Mouse (Mus musculus) heart, adult 8-10 months (tissue): ENCODE data around the gene Mob3a. TPM values are rescaled to one million over a fixed set of nuclear protein-coding genes. Genes with fewer than 3 reads are reported as not detected.
A peak's percentile ranks its signal among the peaks of the same experiment; 100 is the strongest.

Source experiments
- DNase-seq: peaks from one replicate; pipeline ENCODE4 v3.0.0; 2022; ENCODE audit warnings: low spot score
- total RNA-seq, 4 experiments: library from RNA; stranded (reverse); gene quantifications; 2 replicates each; pipeline ENCODE4 v1.2.4; 2022

The Mob3a gene
- total RNA-seq, 4 experiments from 2014 or later: 3.8 to 6.0 (median 5.4) TPM

DNA sequence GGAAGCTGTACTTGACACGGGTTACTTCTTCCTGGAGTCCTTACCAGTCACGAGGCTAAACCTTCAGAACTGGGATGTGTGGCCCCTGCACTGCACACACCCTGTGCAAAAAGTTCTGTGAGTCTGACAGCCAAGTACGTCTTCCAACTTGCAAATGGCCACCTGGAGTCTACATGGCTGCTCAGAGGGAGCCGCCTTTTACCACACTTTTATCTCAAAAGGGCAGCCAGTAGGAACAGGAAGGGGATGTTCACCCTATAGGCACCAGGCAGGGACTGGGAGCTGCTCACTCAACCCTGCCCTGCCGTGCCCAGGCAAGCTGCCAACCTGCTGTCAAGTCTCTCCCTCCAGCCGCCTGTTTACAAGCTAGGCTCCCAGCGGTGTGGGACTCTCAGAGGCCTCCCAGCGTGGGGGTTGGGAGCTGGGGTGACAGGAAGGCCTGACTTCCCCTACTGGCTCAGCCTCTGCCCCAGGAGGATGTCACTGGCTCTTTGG lies 23.8 kb downstream of the Mob3a start, which contains the start of gene Mknk2:
Gene Mknk2, minus strand, starts transcription at position 171 of the 495 bp plus-strand sequence.
- DNase-seq: peak; percentile 95

DNA sequence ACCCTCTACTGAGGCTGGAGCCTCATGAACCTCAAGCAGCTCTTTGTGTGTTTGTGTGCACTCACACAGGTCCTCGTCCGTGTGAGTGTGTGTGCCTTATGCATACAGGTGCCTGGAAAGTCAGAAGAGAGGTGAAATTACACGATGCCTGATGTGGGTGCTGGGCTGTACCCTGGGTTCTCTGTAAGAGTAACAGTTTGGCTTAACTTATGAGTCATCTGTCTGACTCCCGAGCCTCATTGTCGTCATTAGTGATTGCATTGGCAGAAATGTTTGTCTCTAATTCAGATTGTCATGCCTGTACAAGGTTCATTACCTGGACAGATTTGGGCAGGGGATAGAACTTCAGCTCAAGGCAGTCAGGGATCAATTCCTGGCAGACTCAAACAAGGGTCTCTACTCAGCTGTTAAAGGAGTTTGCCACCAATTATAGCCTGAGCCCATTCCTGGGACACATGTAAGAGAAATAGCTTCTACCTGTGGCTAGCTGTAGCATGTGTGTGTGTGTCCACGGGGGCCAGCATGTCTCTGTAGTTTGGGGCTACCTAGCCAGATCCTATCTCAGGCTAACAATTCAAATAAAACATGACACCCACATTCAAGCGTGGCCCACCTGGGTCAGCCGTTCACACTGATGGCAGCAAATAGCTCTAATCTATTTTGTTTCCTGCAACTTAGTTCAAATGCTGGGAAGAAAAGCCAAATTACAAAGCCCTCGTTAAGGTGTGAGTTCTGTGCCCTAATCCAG lies 24.5 kb downstream of the Mob3a start:
- no peak for DNase-seq

- DNase-seq: peak; percentile 99
Observed at GRCm38 (mm10) chr10:80676198-80676928, 25.4 kb downstream of the Mob3a start.

DNA sequence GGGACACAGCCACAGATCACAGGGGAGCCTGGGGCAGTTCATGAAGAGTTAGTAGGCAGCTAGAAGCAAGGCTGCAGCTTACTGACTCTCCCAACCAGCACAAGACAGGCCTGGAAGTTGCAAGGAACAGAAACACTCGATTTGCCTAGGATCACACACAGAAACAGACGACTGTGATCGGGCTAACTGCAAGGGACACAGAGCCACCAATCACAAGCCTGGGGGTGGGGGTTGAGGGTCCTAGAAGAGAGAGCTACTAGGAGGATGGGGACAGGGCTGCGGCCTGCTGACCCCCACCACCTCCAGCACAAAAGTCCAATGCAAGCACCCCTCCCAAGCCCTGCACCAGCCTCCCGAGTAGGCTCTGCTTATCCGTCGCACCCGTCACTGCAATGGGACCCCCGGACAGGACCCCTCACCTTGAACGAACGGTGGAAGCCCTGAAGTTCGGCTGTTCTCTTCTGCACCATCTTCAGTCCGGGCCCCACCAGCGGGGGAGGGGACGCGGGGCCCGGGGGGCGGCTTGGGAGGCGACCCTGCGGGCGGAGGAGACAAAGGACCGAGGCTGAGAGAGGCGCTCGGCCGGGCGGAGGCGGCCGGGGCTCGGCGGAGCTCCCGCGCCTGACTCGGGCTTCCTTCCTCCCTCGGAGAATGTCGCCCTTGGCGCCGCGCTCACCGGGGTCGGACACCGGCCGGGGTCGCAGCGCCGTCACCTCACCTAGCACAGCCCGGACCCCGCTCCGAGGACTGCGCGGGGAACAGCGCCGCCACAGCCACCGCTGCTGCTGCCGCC lies 26.2 kb downstream of the Mob3a start:
- DNase-seq: no peak

DNA sequence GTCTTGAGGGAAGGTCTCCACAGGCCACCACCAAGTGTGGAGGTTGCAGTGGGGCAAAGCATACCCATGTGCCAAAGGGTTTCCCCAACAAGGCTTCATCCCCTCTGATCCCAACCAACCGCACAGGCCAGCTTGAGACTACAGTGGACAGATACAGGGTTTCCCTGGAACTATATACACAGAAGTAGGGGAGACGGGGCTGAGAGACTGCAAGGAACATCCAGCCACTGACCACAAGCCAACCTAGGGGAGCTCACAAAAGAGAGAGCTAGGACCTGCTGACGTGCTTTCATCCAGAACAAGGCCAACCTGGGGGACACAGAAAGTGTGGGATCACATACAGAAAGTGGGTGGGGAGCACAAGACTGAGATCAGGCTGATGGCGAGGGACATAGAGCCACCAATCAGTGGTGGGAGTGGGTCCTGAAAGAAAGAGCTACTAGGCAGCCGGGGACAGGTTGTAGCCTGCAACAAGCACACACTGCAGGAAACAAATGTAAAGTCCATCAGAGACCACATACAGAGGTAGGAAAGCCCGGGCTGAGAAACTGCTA lies 26.8 kb downstream of the Mob3a start:
- DNase-seq: no peak

DNA sequence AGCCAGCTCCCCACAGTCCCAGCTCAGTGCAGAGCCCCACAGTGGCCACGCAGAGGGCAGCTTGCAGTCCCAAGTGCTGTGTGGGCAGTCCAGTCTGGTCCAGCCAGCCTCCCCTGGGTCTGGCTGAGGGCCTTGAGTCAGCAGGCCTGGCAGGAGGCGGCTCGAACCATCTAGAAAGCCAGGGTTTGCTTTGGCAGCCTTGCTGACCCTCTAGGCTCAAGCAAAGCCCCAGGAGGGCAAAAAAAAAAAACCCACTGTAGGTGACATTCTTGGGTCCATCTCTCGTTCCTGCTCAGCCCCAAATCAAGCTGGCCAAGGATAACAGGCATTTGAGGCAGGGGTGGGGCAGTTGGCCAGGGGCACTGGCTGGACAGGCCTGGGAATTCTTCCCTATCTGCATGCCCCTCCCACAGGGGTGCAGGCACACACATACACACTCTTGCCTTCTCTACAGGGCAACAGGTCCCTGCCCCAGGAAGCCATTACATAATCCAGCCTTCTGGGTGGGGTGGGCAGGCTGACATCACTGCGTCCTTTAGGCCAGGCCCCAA lies 27.5 kb downstream of the Mob3a start:
- peak; percentile 75 for DNase-seq

GRCm38 (mm10) chr10:80673690-80674089 lies 28.1 kb downstream of the Mob3a start:
- no peak for DNase-seq

DNA sequence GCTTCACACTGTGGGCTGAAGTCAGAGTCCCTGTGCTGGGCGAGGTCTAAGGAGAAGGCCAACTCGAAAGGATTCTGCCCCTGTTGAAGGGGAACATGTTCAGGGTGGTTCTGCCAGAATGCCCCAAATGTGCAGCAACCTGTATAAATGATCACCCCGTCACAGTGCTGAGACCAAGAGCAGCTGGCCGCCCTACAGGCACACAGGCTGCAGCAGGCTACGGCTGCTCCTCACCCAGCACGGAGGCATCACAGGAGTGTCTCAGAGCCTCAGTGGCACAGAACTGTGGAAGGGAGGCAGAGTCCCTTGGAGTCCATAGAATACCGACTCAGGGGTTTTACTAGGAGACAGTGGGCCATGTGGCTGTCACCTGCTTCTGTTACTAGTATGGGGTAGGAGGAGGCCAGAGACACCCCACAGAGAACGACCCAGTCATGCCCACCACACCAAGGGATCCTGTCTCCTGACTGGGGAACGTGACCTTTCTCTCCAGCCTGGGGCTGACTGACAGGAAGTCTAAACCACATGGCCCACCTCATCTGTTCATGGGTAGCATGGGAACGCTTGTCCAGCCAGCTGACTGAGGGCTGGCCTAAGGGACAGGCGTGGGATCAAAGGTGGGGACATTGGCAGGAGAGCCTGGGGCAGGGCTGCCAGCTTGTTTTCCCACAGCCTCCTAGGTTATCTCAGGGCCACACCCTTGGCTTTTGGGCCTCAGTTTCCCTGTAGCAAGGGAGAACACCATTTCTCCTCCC lies 29.7 kb downstream of the Mob3a start:
- DNase-seq: peak; percentile 60

GRCm38 (mm10) chr10:80671251-80671650 lies 30.5 kb downstream of the Mob3a start:
- no peak for DNase-seq

- no peak for DNase-seq
Observed at GRCm38 (mm10) chr10:80670531-80670930, 31.2 kb downstream of the Mob3a start.

DNA sequence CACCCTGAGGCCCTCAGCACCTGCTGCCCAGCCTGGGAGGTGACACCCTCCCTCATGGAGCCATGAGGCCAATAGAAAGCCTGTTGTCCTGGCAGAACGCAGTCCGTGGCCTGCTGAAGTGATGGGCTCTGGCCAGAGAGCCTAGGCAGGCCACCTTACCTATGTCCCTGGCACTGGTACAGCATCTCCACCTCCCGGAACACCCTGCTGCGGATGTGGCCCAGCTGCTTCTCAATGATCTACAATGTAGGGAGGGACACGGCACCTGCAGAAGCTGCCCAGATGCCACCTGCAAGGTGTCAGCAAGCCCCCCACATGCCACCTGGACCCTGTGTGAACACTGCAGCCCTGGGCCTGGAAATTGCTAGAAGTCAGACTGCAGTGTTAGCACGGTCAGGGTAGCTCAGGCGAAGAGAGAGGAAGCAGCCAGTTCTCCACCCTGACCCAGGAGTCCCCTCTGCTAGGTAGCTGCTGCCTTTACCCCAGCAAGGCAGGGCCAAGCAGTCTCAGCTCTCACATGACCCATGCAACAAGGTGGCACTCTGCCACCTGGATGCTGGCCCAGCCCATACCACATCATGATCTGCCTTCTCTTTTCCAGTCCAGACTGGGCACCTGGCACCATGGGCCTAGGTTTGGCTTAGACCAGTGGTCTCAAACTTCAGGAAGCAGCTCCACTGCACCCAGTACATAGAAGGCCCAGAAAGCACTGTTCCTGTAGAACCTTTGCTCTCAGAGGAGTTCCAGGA lies 31.9 kb downstream of the Mob3a start:
- DNase-seq: peak; percentile 61

DNA sequence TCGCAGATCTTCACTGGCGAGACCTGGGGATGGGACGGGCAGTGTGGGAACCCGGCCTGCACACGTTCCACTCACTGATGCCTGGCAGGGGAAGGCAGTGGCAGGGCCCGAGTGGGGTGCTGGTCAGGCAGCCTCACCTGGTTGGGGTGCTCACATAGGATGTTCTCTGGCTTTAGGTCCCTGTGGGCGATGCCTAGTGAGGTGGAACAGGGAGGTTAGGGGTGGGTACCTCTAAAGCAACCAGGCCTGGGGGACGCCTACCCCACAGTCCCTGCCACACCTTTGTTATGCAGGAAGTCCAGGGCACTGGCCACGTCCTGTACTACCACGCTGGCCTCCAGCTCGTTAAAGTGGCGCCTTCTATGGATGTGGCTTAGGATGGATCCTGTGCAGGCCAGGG lies 32.8 kb downstream of the Mob3a start:
- no peak for DNase-seq

DNA sequence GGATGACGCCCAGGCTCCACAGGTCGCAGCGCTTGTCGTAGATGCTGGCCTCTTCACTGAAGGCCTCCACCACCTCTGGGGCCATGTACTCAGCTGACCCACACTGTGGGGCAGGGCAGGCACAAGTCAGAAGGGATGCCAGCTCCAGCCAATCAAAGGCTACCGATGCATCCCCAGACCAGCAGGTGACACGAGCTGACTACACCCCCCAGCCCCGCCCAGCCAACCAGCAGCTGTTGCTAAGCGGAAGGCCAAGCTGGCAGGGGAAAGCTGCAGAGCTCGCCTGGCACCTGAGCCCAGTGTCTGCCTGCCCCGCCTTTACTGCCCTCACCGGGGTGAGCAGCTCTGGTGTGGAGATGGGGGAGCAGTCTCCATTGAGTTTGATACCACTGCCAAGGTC lies 33.2 kb downstream of the Mob3a start:
- DNase-seq: no peak

DNA sequence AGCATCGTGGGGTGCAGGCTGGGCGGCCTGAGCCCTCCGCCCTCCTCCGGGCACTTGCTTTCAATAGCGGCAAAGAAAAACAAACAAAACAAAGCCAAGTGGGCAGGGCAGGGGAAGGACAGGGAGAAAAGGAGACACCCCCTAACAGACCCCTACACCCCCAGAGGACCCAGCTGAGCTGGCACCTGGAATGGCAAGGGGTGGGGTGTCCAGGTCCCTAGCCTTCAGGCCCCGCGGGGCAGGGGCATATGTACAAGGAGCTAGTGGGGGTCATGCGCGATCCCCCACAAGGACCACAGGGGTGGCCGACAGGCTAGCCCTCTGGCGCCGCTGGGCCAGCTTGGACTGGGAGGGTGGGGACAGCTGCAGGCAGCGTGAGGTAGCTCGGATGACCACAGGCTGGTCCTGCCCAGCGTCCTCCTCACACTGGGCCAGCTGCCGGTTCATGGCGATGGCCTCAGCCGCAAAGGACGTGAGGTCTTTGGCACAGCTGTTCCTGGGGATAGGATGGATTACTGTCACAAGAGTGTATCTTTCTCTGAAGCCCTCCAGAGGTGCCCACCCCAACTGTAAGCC lies 34.9 kb downstream of the Mob3a start:
- DNase-seq: no peak

GRCm38 (mm10) chr10:80665981-80666733 lies 35.6 kb downstream of the Mob3a start:
- DNase-seq: no peak

GRCm38 (mm10) chr10:80665459-80665858 lies 36.3 kb downstream of the Mob3a start:
- DNase-seq: no peak

DNA sequence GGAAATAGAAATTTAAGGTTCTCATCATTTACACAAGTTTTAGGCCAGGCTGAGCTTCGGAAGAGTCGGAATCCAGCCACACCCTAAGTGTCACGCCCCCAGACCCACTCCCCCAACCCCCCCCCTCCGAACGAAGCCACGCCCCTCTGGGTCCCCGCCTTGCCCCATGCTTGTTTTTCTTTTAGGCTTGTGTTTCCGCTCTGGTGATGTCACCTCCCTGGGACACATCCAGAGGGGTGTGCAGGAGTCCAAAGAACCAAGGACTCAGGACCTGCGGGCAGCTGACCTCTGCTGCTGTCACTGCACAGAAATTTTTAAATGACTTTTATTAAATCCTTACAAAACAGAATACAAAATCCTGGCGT lies 36.8 kb downstream of the Mob3a start:
- DNase-seq: peak; percentile 90

DNA sequence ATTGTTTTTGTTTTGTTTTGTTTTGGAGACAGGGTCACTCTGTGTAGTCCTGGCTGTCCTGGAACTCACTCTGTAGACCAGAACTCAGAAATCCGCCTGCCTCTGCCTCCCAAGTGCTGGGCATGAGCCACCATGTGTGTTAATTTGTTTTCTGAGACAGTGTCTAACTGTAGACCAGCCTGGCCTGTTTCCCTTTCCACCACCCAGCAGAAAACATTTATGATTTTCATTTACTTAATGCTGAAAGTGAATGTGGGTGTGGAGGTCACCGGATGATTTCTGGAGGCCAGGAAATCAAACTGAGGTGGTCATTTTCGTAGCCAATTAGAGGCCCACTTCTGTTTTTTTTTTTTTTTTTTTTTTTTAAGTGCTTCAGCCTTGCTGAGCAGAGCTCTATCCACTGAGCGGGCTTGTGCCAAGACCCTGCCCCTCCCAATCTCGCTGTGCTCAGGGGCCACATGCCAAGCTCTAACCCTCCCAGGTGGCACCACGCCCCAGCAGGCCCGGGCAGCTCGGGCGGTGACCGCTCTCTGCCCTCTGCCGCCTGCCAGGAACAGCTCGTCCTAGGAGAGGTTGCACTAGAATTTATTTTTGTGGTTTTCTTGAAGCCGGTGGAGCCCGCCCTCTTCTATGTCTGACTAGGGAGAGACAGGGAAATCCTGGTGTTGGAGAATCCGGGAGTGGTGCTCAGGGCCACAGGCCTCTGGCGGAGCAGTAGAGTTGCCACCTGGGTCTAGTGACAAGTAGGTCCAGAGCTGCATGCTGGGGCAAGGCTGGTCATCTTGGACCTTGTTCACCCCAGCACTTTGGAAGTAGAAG lies 37.4 kb downstream of the Mob3a start:
- peak; percentile 91 for DNase-seq
